Mouse (Mus musculus) effector memory CD4-positive, alpha-beta T cell, adult 5 months (primary cell): Measurements from ENCODE around the gene Yif1b. TPM values are rescaled to one million over a fixed set of nuclear protein-coding genes. Genes with fewer than 3 reads are reported as not detected.

Experiments used
- polyA plus RNA-seq: library from polyadenylated mRNA; unstranded; fragments of 100-300 nt; shearing (Covaris generic); gene quantifications from one replicate; pipeline ENCODE4 v1.2.1, GENCODE M21; 2017

The Yif1b gene
- polyA plus RNA-seq = 41.4 TPM

DNA sequence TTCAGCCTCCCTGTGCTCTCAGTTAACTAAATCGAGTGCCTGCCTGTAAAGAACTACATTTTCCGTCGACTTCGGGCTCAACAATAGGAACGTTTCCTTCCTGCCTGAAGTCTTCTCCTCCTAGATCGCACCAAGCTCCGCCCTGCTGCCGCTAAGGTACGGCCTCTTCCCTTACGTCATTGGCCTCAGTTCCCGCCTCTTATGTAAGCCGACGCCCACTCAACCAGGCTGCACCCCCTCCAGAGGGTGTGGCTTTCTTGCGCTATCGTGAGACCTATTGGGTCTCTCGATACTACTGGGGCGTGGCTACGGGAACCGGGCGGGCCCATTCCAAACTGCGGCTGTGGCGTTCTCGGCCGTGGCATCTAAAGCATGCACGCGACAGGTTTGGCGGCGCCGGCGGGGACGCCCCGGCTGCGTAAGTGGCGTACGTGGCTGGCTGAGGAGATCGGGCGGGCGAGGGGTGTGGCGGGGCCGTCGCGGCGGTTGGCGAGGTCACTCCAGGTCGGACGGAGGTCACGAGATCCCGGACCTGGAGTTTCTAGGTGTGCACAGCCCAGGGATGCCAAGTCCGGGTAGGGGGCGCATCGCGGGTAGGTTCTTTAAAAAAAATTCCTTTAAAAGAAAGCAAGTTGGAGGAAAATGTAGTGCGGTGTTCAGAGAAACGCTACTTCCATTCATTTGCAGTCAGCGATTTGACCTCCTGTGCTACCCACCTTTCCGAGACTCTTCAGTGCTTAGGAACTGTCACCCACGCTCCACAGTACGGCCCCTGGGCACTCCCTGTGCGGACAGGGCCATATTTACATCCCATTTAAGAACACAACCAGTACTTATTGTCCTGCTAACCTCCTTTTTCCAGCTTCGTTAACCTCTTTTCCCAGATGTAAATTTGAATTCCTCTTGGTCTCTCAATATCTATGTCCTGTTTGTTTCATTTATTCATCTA is at the start of gene Yif1b:
Gene Yif1b, plus strand, starts transcription at position 311 of the 949 bp plus-strand sequence.

DNA sequence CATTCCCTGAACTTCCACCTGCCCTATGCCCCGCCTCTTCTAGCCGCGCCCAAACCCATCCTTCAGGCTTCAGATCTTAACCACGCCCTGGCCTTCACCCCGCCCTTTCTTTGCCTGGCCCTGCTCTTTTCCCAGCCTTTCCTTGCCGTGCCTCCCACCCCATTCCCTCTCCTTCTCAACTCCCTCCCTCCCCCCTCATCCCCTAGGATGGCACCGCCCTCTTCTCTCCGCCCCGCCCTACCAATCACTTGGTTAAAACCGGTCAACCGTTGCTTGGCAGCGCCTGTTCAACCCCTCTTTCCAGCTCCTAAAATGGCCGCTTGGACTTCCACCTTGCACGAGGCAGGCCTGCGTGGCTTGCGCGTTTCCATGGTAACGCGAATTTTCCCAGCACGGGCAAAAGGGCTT is 24.4 kb upstream of the Yif1b start, which contains the start of gene Catsperg1:
Gene Catsperg1, minus strand, starts transcription at position 361 of the 408 bp plus-strand sequence.

GRCm38 (mm10) chr7:29232247-29233013 is 5.7 kb upstream of the Yif1b start, which contains the start of gene Kcnk6:
Gene Kcnk6 (minus strand): TSS chr7:29232515.

GRCm38 (mm10) chr7:29248261-29248841 is 10.2 kb downstream of the Yif1b start, which contains the start of gene 2200002D01Rik:
Gene 2200002D01Rik (minus strand): TSS chr7:29248466.

GRCm38 (mm10) chr7:29281201-29282073 is 43.3 kb downstream of the Yif1b start, which contains the start of gene Spint2:
Gene Spint2 (minus strand): TSS chr7:29281912.

DNA sequence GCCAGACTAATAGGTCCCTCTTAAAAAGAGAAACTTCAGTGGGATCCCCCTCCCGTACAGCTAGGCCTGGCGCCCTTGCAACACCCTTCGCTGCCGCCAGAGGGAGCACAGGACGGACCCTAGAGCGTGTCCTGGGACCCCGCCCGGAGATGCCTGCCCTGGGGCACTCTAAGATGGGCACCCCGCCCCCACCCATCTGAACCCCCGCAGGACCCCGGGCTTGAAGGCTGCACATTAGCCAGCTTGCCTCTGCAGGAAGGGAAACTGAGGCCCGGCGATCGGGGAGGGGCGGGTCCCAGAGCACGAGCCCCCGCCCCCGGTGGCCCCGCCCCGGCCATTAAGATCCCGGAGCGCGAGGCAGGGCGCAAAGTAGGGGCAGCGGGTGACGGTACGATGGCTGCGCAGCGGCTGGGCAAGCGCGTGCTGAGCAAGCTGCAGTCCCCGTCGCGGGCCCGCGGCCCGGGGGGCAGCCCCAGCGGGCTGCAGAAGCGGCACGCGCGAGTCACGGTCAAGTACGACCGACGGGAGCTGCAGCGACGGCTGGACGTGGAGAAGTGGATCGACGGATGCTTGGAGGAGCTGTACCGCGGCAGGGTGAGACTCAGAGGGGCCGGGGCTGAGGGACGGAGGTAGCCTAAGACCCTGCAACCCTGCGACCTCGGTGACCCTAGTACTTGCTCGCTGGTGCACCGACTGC is 51.0 kb downstream of the Yif1b start, which contains the start of gene Ppp1r14a:
Gene Ppp1r14a, plus strand, starts transcription at position 367 of the 697 bp plus-strand sequence.

Other genes with a start within 250 kb of the Yif1b start
- 1.1 TPM for gene Ryr1, start 113.2 kb upstream of the Yif1b start, polyA plus RNA-seq
- gene Rasgrp4, start 103.5 kb upstream of the Yif1b start, polyA plus RNA-seq = 0.21 TPM
- gene Fam98c, start 82.1 kb upstream of the Yif1b start, polyA plus RNA-seq = 50.7 TPM
- not detected for gene Ggn, start 68.1 kb upstream of the Yif1b start, polyA plus RNA-seq
- gene Spred3, start 67.9 kb upstream of the Yif1b start, polyA plus RNA-seq = not detected
- gene Psmd8, start 57.6 kb upstream of the Yif1b start, polyA plus RNA-seq = 180 TPM
- 0.51 TPM for gene Catsperg1, start 24.3 kb upstream of the Yif1b start, polyA plus RNA-seq
- 1.6 TPM for gene Kcnk6, start 5.8 kb upstream of the Yif1b start, polyA plus RNA-seq
- 1.9 TPM for gene 2200002D01Rik, start 10.1 kb downstream of the Yif1b start, polyA plus RNA-seq
- gene Spint2, start 43.6 kb downstream of the Yif1b start, polyA plus RNA-seq = 139 TPM
- gene Ppp1r14a, start 51.0 kb downstream of the Yif1b start, polyA plus RNA-seq = not detected
- gene Dpf1, start 65.6 kb downstream of the Yif1b start, polyA plus RNA-seq = not detected